Mouse (Mus musculus): ENCODE measurements around the gene D230025D16Rik.

D230025D16Rik gene

DNA sequence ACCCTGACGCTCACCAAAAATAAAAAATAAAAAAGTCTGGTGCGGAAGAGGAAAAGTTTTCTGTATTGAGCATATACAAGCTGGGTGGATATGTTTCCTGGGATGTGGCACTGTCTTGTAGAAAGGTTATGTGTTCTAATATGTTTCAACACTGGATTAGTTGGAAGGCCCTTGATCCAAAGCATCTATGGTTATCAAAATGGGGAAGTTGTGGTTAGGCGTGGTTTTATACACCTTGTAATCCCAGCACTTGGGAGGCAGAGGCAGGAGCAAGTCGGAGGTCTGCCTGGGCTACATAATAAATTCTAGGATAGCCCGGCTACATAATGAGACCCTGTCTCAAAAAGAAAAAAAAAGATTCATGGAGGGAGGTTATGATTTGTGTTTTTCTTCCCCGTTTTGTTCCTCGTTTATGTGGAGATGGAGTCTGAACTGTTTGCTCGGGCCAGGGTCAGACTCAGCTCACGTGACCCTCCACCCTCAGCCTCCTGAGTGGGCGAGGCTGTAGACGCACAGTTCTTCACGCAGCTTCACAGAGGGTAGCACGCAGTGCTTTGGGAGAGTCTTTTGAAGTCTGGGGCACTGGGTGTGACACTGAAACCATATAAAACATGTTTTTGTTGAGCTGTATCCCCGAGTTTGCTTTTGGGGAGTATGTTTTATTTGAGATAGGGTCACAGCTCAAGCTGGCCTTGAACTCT, 12.6 kb downstream of the D230025D16Rik start:
- no peak for DNase-seq

- no peak for DNase-seq
These were observed 16.1 kb downstream of the D230025D16Rik start for GRCm38 (mm10) chr8:105241016-105241415.

DNA sequence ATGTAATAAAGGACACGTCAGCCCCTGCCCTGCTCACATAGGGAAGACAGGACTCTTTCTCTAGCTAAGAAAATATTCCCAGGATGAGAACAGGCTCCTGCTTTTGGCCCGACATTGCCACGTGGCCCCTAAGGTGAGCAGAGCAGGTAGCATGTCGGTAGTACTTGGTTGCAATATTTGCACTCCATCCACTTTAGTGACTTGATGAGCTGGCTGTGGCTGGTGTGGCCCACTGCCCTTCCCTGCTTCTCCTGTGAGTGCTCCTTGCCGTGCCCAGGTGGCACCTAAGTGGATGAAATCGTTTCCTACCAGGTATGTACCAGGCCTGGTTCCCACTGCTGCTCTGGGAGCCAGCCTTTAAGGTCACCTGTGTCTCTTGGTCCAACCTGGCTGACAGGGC, 27.0 kb downstream of the D230025D16Rik start:
- DNase-seq, result no peak

- DNase-seq, result no peak
These were observed 28.0 kb downstream of the D230025D16Rik start for GRCm38 (mm10) chr8:105252680-105253537.

DNA sequence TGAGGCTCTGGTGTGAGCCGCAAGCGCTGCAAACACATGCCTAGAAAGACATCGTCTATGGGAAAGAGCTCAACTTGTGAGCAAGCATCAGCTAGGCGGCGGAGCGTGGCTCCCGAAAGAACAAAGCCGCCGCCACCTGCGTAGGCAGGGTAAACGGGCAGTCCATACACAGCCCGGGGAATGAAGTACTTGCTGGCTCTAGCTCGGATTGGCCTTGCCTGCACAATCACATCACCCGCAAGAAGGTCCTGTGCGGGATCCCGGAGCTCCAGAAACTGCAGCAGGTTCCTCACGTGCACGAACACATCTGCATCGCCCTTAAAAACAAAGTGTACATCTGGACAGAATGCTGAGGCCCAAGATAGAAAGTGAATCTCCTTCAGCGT, 28.8 kb downstream of the D230025D16Rik start:
- no peak for DNase-seq

GRCm38 (mm10) chr8:105254152-105254965, 29.4 kb downstream of the D230025D16Rik start:
- peak; percentile 74 to 87 for DNase-seq

- DNase-seq, result peak in 1 of 2 experiments; percentile 26
These were observed 30.0 kb downstream of the D230025D16Rik start, which contains the start of gene B3gnt9 for GRCm38 (mm10) chr8:105254966-105255350. TSS of gene B3gnt9 (minus strand) at chr8:105255153.

DNA sequence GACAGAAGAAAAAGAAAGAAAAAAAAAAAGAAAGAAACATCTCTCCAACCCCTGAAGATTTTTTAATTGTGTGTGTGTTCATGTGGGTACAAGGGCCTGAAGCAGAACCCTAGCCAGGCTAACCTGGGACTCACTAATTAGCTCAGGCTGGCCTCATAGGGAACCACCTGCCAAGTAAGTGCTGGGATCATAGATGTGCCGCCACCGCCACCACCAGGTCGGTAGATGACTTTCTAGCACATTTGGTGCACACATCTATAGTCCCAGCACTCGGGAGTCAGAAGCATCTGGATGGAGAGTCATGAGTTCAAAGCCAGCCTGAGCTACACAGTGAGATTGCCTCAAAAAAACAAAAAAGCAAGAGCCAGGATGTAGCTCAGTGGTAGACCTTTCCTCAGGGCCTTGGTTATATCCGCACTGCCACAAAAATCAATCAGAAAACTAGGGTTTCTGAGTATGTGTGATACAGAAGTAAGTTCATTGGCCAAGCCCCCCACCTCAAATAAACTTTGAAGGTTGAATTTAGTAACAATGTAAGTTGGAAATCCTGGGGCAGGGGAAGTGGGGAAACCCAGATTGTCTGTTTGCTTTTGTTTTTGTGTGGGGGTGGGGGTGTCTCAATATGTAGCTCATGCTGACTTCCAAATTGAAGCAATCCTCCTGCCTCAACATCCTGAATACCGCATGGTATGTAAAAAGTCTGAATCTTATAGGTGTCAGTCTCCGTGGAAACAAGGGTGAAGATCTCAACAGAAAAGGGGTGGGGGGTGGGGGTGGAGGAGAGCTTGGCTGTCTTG, 32.6 kb downstream of the D230025D16Rik start:
- no peak for DNase-seq

DNA sequence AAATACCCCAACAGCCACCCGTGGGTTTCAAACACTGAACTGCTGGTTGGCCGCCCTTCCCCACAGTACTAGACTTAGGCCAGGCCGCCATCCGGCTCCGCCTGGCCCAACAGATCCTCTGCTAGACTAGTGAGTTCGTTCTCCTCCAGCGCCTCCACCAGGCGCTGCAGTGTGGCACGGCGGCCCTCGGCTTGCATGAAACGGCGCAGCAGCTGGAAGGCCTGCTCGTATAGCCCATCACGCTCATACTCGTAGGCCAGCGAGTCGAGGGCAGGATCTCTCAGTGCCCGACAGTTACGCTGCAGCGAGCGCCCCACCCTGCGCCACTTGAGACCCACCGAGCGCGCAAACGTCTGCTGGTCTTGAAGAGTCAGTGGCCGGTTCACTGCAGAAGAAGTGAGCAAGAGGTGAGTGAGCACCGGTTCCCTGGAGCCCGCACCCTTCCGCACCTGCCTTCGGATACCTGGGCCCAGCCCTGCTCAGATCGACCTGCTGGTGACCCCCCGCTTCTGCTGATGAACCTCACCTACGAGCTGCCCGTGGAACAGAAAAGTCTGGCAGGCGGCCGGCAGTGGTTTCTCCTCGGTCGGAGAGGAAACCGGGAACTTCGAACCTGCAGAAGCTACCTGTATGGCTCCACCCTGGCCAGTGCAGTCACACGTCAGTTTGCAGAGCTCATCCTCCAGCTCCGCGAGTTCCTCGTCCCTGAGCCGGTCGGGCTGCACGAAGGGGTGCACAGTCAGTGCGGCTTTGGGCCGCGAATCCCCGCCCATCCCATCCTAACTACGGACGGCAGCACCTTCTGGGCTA, 34.2 kb downstream of the D230025D16Rik start:
- DNase-seq, result no peak

DNA sequence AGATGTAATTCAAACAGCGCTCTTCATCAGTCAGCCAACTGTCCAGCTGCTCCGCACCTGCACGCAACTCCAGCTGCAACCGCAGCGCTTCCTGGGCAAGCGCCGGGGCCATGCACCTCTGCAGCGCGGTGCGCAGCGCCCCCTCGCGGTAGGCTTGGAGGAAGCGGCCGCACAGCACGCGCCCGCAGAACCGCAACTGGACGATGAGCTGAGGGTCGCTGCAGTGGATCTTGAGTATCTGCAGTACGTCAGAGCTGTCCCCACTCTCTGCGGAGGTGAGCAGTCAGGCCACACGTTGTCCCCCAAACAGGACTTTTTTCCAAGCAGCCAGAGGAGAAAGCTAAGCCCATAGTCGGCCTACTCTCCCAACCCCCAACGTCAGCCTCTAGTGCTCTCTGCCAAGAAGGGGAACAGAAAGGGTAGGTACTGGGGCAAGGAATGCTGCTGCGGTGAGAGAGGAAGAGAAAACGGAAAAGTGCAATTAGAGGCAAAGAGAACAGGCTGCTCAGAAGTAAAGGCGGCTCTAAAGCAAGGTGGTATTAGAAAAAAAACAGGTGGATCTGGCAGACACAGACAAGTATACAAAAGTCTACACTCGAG, 34.9 kb downstream of the D230025D16Rik start:
- DNase-seq, result peak in 1 of 2 experiments; percentile 61

GRCm38 (mm10) chr8:105260371-105261099, 35.6 kb downstream of the D230025D16Rik start:
- no peak for DNase-seq

GRCm38 (mm10) chr8:105261326-105261980, 36.5 kb downstream of the D230025D16Rik start:
- no peak for DNase-seq

DNA sequence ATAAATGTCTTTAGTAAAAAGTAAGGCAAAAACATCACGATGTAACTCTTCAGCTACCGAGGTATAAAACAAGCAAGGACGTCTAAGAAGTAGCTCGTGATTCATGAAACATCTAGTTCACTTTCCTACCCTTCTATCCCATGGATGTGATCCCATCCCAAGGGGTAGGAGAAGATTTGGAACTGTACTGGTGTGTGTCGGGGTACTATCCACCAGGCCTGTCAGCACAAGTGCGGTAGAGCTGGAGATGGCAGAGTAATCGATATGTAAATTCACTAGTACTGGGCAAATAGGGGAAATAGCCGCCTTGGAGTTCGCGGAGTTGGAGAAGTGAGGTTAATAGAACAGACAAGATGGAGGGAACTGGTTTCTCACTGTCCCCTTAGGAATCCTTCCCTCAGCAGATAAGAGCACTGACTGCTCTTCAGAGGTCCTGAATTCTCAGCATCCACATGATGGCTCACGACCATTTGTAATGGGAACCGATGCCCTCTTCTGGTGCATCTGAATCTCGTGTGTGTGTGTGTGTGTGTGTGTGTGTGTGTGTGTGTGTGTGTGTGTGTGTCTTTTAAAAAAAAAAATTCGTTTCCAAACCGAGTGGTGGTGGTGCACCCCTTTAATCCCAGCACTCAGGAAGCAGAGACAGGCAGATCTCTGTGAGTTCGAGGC, 38.4 kb downstream of the D230025D16Rik start:
- DNase-seq, result no peak

DNA sequence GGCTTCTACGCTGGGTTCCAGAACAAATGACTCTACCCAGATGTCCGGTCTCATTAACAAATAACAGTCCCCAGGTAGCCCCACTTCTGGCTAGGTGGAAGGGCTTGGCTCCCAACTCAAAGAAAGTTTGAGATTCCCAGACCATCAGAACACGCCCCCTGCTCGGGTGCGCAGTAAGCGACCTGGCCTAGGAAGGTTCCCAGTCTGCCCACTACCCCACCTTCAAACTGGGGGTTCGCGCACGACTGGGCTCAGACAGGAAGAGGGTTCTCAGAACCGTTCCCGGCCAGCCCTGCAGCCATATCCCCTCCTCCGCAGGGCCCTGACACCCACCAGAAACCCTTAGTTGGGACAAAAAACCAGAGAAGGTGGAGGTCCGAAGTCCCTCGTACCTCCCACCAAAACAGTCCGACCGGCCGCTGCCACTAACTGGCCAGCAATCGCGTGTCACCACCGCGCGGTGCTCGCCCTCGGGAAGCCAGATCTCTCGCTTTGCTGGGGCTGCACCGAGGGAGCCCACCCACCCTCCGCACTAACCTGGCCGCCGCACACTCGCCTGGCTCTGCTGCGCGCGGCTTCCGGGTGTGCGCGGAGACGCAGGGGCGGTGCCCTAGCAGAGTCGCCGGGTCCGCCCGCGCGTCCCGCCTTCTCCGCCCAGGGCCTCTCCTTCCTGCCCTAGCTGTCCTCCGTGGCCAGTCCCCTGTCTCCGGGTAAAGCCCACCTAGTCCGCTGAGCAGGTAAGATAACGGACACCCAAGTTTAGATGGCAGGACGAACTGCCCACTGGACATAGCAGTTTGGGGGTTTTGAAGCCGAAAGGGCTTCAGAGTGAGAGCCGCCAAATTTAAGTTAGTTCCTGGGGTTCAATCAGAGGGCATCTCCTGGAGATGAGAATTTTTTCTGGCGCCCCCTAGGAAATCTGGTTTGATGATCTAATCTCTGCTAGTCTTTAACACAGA, 39.4 kb downstream of the D230025D16Rik start, which contains the start of the genes Tradd and Fbxl8:
Tradd (minus strand) TSS at position 586 of the 959 bp plus-strand sequence.
Fbxl8 (plus strand) TSS at position 625 of the 959 bp plus-strand sequence.
- DNase-seq, result peak; percentile 60 to 75

DNA sequence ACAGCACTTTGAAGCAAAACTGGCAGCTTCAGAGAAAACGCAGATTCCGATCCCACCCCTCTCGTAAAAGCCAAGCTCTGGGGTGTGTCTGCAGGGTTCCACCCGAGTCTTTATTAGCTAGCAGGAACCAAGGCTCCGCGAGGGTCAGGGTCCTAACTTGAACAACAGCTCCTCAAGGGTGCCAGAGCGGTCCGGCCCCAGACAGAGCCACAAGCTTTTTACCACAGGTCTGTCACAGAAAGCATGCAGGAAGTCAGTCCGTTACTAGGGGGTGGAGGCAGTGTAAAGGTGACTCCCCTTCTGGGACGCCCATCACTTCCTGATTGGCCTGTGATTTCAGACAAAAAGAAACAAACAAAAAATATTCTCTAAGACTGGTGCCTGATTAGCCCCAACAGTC, 40.2 kb downstream of the D230025D16Rik start:
- peak in 1 of 2 experiments; percentile 36 for DNase-seq

DNA sequence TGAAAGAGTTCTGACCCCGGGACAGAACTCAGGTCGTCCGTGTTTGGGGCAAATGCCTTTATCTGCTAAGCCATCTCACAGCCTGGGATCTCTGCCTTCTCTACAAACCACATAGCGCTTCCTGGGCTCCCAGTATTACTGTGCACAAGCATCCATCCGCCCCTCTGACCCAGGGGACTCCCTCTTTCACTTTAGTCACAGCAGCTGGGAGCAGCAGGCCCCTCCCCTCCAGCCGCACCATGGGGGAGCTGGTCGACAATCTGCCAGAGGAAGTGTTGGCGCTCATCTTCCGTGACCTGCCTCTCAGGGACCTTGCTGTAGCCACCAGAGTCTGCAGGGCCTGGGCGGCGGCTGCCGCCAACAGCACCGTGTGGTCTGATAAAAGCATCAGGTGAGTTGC, 41.8 kb downstream of the D230025D16Rik start:
- no peak for DNase-seq

GRCm38 (mm10) chr8:105268342-105269074, 43.6 kb downstream of the D230025D16Rik start:
- DNase-seq, result no peak
